Mouse (Mus musculus) heart, adult 8-10 months (tissue): ENCODE measurements around the gene Eif2b1. TPM values are rescaled to one million over a fixed set of nuclear protein-coding genes. Genes with fewer than 3 reads are reported as not detected.
A peak's percentile ranks its signal among the peaks of the same experiment; 100 is the strongest.
"Not testable (repeated sequence)": the region's sequence is repeated elsewhere in the genome, so short reads cannot be mapped to it uniquely, and the experiment has no call there.

Experiments
- DNase-seq: peaks from one replicate; pipeline ENCODE4 v3.0.0; 2022; ENCODE audit warnings: low spot score
- total RNA-seq, 4 experiments: library from RNA; stranded (reverse); gene quantifications; 2 replicates each; pipeline ENCODE4 v1.2.4; 2022

Eif2b1 gene
- 10 to 100 TPM; 22.3 to 29.9 (median 28.5) TPM for total RNA-seq

DNA sequence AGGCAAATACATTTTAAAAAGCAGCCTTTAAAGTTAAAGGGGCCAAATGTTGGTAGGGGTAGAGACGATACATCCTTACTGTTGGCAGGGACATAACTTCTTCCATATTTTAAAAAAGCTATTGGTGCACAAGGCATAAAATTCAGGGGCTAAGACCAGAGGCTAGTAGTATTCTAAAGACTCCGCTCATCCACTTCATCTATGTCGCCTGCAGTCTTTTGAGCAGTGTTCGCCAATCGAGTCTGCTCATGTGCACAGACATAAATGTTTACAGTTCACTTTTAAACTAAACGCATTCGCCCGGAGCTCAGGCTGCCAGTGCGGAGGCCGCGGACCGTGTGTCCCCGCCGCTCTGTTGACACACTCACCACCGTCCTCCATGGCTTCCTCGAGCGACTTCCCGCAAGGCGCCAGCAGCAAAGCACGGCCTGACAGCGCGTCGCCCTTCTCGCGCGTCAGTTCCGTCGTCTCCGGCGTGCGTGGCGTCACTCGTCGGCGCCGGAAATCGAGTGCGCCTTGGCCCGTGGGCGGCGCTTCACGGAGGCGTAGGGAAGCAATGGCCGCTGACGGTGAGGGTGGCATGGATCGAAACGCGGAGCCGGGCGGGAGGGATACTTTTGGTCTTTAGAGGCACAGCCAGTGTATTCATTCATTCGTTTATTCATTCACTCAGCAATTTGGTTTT lies at the start of gene Eif2b1, which contains the start of gene Gtf2h3:
Gene Eif2b1 (minus strand): TSS at position 499 of the 685 bp plus-strand sequence.
Gene Gtf2h3 (plus strand): TSS at position 508 of the 685 bp plus-strand sequence.
- peak; percentile 91 for DNase-seq

DNA sequence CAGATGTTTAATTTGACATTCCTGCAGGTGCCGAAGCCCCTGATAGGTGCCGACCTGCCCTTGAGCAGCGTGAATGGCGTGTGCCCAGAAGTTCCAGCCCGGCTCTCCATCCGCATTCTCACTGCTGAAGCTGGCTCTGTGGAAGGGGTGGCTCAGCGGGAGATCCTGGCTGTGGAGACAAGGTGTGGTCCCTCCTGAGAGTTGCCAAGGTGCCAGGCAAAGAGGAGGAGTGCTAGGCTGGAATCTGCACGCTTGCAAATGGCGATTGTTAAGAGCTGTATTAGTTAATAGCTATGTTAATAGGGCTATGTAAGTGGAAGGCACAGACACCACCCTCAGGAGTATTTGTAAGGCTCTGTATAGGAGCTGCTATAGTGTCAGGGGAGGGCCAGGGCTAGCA lies 45.4 kb upstream of the Eif2b1 start:
- no peak for DNase-seq

DNA sequence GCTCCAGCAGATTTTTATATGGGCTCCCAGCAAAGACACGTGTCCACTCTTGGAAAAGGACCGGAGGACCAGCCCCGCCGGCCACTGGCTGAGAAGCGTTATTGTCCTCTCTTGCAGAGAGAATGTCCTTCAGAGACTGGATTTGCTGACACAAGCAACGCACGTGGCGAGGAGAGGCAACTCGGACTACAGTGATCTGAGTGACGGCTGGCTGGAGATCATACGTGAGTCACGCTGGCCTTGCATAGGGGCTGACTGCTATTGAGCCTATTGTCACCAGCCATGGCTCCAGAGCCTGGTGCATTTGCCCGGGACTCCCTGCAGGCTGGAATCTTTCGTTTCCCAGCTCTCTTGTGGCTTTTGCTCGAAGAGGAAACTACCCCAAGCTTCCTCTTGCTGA lies 44.0 kb upstream of the Eif2b1 start:
- DNase-seq = no peak

DNA sequence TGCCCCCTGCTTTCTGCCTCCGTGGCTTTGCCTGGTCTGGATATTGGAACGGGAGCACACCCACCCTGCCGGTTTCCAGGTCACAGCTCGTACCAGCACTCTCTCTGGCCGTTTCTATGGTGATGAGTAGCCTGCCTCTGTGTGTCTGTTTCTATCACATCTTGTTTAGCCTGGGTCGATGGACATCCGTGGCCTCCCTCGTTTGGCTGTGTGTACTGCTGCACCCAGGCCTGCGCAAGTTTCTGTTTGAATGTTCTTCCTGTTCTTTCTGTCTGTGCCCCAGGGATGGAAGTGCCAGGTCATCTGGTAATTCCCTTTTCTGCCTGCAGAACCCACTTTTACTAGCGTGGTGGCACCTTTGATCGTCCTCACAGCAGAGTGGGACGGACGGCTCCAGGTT lies 42.4 kb upstream of the Eif2b1 start:
- DNase-seq = no peak

DNA sequence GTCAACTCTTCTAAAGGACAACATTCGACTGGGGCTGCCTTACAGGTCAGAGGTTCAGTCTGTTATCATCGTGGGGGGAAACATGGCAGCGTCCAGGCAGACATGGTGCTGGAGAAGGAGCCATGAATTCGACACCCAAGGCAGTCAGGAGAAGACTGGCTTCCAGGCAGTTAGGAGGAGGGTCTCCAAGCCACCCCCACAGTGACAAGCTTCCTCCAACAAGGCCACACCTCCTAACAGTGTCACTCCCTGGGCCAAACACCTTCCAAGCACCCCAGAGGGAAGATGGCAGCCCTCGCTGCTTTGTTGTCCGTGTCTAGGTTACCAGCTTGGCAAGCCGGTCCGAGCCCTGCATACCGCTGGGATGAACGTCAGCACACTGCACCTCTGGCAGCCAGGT lies 39.8 kb upstream of the Eif2b1 start:
- no peak for DNase-seq

DNA sequence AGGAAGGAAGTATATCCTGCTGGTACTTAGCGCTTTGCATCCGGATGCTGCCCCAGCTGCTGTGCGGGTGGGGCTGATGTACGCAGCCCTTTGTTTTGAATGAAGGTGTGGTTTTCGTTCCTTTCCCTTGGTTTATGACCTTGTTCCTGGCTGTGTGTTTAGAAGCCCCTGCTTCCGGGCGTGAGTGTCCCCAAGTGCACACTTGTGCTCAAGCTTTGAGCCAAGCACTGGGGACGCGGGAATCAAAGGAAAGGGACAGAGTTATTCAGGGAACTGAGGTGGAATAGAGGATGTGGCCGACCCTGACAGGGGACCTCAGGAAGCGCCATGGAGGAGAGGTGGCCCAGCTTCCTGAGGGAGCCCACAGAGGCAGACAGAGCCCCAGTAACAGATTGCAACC lies 35.8 kb upstream of the Eif2b1 start:
- peak; percentile 26 for DNase-seq

DNA sequence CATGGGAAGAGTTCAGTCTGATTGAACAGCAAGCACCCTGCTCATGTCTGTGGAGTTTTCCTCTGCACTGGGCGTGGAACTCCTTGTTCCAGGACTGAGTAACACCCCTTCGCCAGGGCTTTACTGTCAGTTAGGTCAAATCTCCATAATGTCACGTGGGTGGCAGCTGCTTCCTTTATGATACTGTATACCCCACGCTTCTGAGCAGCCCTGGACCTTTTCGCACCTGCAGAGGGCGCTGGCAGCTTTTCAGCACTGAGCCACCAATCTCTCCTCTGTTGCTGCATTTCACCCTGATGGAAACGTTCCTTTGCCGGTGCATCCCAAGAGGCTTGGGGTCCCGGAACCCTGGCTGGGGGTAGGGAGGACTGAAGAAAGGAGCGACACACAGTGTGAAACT lies 32.0 kb upstream of the Eif2b1 start:
- no peak for DNase-seq

DNA sequence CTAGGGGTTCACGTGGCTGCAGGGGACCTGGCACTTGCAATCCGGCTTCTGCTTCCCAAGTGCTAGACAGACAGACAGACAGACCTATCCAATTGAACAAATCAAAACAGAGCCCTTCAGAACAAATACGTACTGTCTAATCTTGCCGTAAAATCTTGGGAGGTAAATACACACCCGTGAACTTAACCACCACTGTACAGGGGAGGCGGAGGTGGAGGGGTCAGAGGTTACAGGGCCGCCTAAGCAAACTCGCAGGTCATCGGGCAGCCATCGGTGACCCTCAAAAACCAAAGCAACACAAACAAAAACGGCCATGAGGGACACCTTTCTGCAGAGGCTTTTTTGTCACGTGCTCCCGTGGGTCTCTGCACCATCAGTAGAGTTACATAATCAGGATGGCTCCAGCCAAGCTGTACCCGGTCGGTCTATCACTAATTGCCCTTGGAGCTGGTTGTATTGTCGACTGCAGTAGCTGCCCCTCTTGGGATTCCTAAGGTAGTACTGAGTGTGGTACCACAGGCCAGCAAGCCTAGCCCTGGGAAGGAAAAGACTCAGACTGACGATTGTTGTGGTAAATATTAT lies 26.2 kb upstream of the Eif2b1 start:
- no peak for DNase-seq

DNA sequence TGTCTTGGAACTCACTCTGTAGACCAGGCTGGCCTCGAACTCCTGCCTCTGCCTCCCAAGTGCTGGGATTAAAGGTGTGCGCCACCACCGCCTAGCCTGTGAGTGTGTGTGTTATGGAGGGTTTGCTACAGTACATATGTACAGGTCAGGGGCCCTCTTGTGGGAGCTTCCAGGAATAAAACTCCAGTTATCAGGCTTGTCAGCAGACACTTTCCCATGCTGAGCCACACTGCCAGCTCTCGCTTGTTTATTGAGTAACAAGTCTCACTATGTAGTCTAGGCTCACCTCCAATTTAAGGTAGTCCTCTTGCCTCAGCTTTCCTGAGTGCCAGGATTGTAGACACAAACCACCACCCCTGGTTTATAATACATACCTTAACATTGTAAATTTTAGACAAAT lies 25.4 kb upstream of the Eif2b1 start:
- no peak for DNase-seq

DNA sequence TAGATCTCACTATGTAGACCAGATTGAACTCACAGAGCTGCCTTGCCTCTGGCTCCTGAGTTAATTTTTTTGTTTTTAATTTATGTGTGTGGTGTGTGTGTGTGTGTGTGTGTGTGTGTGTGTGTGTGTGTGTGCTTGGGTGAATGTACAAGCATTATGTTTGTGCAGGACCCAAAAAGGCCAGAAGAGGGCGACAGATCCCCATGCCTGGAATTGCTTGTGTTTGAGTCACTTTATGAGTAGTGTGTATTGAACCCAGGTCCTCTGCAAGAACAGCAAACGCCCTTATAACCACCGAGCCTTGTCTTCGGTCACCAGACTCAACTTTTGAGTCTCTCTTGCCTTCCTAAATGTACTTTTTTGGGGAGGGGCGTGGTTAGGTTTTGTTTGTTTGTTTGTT lies 23.4 kb upstream of the Eif2b1 start:
- DNase-seq = peak; percentile 39

DNA sequence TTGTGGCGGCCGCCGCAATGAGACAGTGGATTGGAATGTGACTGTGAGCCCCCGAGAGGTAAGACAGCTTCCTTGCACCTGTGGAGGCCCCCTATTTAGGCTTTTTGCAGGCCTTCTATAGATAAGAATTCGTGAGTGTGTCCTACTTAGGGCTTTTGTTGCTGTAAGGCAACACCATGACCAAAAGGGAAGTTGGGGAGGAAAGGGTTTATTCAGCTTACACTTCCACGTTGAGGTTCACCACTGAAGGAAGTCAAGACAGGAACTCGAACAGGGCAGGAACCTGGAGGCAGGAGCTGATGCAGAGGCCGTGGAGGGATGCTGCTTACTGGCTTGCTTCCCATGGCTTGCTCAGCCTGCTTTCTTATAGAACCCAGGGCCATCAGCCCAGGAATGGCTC lies 20.8 kb upstream of the Eif2b1 start:
- not testable (repeated sequence) for DNase-seq

DNA sequence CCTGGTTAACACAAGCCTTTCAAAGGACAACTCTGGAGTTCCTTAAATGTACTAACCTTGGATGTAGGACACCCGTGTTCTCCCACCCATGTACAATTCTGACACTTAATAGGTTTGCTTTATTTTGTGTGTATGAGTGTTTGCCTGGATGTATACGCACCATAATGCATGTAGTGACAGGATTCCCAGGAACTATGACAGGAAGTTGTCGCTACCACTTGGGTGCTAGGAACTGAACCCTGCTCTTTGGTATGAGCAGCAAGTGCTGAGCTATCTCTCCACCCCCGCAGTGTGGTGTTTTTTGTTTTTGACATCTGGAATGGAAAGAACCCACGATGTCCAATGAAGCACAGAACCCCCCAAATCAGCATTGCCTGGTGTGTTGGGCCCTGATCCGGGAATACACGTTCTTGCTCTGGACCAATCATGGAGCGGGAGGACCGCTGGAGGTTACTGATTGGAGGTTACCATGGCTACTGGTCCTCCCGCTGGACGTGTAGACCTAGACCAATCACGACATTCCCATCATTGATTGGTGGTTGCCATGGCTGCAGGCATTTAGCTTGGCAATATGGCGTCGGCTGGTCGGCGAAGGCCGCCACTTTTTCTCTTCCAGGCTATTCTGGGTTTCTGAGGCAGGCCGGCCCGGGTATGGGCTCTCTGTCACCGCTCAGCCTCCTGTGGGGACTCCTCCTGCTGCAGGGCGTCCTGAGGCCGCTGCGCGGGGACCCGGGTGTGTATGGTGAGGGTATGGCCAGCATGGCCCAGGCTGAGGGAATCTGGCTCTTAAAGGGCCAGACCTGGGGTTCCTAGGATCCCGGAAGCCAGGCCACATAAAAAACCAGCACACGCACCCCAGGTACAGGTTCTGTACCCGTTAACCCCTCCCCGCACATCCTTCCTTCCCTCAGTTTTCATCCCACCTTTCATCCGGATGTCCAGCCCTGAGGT lies 19.6 kb upstream of the Eif2b1 start:
- DNase-seq = peak; percentile 95

DNA sequence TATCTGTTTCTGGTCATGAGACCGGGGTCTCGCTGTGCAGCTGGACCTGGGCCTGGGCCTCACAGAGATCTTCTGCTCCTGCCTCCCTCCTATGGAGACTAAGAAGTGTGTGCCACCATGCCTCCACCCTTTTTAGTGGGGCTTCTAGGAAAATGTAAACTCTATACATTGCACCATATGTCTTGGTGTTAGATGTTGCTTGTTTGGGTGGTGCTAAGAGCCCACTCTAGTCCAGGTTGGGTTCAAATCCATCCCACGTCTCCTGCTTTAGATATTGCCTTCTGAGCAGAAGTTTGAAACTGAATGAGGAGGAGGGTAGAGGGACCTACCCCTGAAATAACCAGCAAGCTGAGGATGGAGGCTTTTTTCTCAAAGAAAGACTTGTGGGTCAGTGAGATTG lies 13.8 kb upstream of the Eif2b1 start:
- no peak for DNase-seq

DNA sequence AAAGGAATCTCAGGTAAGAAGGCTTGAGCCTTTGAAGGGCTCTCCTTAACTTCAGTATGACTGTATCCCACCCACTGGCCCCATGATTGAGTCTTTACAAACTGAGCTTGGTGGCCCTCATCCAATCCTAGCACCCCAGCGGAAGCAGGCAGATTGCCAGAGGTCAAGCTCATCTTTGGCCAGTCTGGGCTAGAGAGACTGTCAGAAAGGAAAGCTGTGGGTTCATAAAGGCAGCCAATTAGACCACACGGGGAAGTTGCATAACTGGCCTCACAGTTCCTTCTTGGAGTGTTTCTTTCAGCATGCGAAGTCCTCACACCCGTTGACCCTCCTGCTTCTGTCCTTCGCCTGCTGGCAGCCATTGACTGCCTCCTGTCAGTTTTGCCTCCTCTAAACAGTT lies 3.6 kb upstream of the Eif2b1 start:
- no peak for DNase-seq

DNA sequence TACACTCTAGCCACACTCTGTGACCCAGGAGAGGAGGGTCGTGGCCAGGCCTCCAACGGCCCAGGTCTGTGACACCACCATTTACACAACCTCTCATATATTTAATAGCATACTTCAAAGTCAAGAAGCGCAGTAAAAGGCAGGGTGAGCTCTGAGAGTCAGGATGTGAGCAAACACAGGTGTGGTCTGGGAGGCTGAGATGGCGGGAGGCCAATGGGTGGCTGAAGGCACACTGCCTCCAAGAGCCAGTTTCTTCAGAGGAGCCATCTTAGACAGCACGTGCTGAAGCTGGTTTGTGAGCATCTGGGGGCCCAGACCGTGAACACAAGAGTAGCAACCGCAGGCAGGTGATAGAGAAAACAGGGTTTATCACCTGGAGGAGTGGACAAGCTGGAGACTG lies 3.5 kb downstream of the Eif2b1 start:
- DNase-seq = no peak

DNA sequence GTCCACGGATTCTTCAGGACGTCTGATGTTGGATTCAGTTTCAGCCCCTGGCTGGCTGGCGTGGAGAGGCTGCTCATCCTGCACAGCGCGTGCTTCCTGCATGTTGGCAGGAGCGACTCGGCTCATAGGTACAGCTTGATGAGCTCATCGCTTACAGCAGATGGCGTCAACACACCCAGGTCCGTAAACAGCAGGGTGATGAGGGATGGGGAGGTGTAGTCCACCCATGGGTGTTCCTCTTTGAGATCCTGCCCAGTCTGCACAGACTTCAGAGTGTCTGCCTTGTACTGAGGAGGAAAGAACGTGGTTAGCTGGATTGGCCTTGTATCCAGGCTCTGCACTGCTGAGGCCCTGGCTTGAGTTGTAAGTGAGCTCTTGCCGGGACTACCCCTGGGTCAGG lies 7.9 kb downstream of the Eif2b1 start:
- no peak for DNase-seq

DNA sequence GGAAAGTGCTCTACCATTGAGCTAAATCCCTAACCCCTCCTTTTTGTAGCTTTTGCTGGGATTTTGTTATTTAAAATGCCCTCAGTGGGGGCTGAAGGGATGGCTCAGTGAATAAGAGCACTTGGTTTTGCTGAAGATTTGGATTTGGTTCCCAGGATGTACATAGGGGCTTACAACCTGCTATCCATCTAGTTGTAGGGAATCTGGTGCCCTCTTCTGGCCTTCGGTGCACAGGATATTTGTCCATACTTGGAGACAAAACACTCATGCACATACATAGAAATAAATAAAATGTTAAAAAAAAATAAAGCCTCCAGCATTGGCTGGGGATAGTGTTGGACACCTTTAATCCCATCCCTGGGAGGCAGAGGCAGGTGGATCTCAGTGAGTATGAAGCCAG lies 23.8 kb downstream of the Eif2b1 start:
- no peak for DNase-seq

DNA sequence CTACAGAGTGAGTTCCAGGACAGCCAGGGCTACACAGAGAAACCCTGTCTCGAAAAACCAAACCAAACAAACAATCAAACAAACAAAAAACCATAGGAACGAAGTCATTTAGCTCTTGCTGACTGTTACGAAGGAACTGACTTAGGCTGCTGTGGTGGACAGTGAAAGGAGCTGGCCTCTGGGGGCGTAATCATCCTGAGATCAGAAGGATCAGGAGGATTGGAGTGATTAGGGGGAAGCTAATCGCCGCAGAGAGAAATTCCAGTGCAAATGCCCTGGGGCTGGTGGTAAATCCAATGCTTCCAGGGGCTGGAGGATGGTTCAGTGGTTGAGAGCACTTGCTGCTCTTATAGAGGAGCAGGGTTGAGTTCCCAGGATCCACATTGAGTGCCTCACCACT lies 25.3 kb downstream of the Eif2b1 start:
- no peak for DNase-seq

DNA sequence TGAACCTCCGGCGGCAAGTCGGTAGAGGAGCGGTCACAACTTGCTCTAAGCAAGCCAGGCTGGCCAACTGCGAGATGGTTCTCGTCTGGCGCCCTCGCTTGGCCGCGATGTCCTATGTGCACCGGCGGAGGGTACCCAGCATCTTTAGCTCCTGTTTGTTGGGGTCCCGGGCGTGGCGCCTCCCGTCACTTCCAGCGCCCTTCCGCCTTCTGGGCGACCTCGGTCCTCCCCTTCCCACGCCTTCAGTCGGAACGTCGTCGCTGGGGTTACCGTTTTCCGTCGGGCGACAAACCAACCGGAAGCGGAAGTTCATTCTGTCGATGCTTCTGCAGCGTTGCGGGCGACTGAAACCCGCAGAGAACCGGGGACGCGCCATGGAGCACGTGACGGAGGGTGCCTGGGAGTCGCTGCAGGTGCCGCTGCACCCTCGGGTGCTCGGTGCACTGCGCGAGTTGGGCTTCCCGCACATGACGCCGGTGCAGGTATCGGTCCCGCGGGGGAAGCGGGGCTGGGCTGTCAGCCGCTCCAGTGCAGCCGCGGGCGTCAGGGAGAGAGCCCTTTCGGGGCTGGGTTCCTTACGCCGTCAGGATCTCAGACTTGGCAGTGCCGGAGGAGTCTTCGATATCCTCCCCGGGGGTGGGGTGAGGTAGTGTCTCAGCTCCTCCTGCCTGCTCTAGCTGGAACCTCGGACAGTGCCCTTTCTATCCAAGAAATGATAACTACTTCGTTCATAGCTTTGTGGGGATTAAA lies 26.2 kb downstream of the Eif2b1 start, which contains the start of gene Ddx55:
Gene Ddx55 (plus strand): TSS at position 307 of the 750 bp plus-strand sequence.
- peak; percentile 92 for DNase-seq

DNA sequence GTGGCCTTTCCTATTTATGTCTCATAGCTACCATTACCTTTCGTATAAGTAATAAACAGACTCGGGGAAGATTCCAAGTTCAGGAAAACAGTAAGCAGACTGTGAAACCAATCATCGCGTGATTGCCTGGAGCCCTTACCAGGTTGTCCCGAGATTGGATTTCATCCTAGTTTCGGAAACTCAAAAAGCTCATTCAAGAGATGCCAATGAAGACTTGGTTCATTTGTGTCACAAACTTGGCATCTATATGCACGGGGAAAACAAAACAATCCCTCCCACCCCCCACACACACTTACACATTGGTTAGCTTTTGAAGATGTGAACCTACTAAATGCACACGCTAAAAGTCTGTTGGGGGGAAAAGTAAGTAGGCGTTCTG lies 26.8 kb downstream of the Eif2b1 start:
- no peak for DNase-seq

DNA sequence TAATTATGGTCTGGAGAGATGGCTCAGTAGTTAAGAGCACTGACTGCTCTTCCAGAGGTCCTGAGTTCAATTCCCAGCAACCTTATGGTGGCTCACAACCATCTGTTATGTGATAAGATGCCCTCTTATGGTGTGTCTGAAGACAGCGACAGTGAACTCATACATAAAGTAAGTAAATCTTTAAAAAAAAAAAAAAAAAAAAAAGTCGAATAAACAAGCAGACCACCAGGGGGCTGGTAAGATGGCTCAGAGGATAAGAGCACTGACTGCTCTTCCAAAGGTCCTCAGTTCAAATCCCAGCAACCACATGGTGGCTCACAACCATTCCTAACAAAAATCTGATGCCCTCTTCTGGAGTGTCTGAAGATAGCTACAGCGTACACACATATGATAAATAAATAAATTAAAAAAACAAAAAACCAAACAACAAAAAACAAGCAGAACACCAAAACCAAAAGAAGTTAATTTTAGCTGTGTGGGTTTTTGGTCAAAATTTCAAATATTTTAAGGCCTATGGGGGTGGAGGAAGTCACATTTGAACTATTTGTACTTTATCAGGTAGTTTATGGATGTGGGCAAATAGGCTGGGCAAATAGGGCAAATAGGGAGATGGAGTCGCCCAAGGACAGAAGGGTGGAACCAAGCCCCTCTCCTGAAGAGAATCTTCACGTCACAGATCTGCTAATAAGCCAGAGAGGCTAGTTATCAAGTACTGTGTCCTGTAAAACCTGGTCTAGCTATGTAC lies 27.4 kb downstream of the Eif2b1 start:
- not testable (repeated sequence) for DNase-seq
